Mouse (Mus musculus) neural tube, embryonic 13.5 days (tissue): ENCODE measurements at regions not wholly inside any gene's neighbourhood (a gene's known extent, or its start where the extent isn't known, plus 50 kb on each side); places are given as distances from the start of the nearest gene placed in this dataset.

ENCODE experiments used
- ATAC-seq: fragments of 200-750 bp; cut with Nextera tagmentation; 2 replicates; pipeline ENCODE4 v1.8.0; 2017; ENCODE audit warnings: low read depth, mild to moderate bottlenecking, moderate TSS enrichment, moderate library complexity
- H3K27ac ChIP-seq: fragments of 300-500 bp; sonication (generic); replicated peaks from 2 replicates; pipeline ENCODE4 v1.5.1; 2015; ENCODE audit warnings: moderate library complexity, mild to moderate bottlenecking, inconsistent platforms
- H3K27me3 ChIP-seq: fragments of 300-500 bp; sonication (generic); 2 replicates; pipeline ENCODE4 v1.6.1; 2015; ENCODE audit warnings: mild to moderate bottlenecking, inconsistent platforms
- H3K36me3 ChIP-seq: fragments of 300-500 bp; sonication (generic); 2 replicates; pipeline ENCODE4 v1.6.1; 2015; ENCODE audit warnings: mild to moderate bottlenecking, inconsistent platforms
- H3K4me1 ChIP-seq: fragments of 300-500 bp; sonication (generic); replicated peaks from 2 replicates; pipeline ENCODE4 v1.6.1; 2015; ENCODE audit warnings: inconsistent platforms
- H3K4me2 ChIP-seq: fragments of 300-500 bp; sonication (generic); 2 replicates; pipeline ENCODE4 v1.6.1; 2015; ENCODE audit warnings: inconsistent platforms, mild to moderate bottlenecking, moderate library complexity
- H3K4me3 ChIP-seq: fragments of 300-500 bp; sonication (generic); 2 replicates; pipeline ENCODE4 v1.5.1; 2015; ENCODE audit warnings: mild to moderate bottlenecking, inconsistent platforms
- H3K9ac ChIP-seq: fragments of 300-500 bp; sonication (generic); 2 replicates; pipeline ENCODE4 v1.6.1; 2015; ENCODE audit warnings: moderate library complexity, mild to moderate bottlenecking, inconsistent platforms
- H3K9me3 ChIP-seq: fragments of 300-500 bp; sonication (generic); 2 replicates; pipeline ENCODE4 v1.6.1; 2016; ENCODE audit warnings: inconsistent platforms
- WGBS: fragments of 180-500 bp; shearing (Covaris S2); methylation state at CpG from one replicate; pipeline ENCODE4 v1.1.7; 2015; 5-methylcytosine and 5-hydroxymethylcytosine counted together

DNA sequence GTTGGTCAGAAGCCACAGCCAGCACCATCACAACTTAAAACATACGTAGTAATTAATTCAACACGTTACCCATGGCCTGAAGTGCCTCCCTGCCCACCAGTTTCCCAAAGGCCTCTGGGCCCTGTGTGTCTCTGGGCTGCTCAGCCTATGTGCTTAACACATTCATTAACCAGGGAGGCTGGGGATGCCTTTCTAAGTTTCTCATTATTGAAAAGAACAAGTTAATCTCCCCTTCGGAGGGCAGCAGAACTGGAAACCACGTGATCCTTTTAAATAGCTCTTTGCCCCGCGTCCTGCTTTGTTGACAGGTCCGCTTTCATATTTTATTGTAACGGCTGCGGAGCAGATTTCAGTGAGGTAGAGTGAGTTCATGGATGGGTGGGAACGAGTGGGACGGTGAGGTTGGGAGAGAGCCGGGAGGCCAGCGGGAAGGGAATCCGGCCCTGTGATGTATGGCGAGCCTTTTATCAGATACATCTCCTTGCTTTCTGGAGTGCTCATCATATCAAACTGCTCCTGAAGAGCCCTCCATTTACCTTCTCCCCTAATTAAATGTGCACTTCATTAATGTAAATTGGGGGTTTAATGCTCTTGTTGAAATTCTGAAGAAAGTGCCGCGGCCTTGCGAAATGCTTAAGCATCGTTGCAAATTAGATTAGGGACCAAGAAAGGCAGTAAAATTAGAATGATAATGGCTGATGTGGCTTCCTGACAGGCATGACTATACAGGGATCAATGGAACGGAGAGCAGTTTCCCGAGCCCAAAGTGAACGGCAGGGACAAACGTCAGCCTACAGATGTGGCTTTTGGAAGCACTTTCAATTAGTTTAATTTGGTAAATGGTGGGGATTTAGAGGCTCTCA is 127.0 kb downstream of the Nkx6-1 start:
- Histone ChIP-seq H3K4me3 (peak overlapping the region; percentile 3; the same call in 1 of the 2 replicates), H3K36me3 (no peaks in the 10 kb centered on the region)
- WGBS = 2% methylated on average over 23 of the region's 23 CpGs

DNA sequence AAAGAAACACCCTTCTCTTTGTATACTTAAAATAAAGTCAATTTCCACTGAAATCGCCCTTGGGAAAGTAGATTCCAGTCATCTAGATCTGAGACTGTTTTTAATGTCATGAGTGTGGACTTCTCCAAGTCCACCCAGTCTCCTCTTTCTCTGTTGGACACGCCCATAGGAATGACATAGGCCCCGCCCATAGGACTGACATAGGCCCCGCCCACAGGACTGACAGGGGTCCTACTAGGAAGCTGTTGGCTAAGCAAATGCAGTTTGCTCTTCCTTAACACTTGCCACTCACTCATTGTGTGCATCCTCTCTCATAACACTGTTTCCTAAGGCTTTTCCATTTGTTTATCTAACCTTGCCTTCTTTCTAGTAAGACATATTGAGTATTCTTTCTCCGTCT is 129.3 kb downstream of the Nkx6-1 start:
- Histone ChIP-seq H3K9me3 (peaks cover 7% of the 10 kb centered on the region), H3K9ac (no peak overlapping the region), H3K36me3 (no peaks in the 10 kb centered on the region), H3K27ac (no peak overlapping the region), H3K4me2 (no peak overlapping the region), H3K27me3 (peaks cover 95% of the 10 kb centered on the region), H3K4me3 (no peak overlapping the region), H3K4me1 (peaks cover 19% of the 10 kb centered on the region)
- 56% methylated on average over 5 of the region's 5 CpGs for WGBS
- no peak for ATAC-seq

More for the DNA sequence above, 127.0 kb downstream of the Nkx6-1 start:
- H3K27ac ChIP-seq = no peak overlapping the region
- peaks cover 19% of the 10 kb centered on the region for H3K4me1 ChIP-seq
- H3K9ac ChIP-seq = no peak overlapping the region
- H3K27me3 ChIP-seq = peaks cover 95% of the 10 kb centered on the region
- ATAC-seq = peak; percentile 36; the same call in 1 of the 2 replicates
- H3K4me2 ChIP-seq = peak overlapping the region; percentile 30
- H3K9me3 ChIP-seq = no peaks in the 10 kb centered on the region

DNA sequence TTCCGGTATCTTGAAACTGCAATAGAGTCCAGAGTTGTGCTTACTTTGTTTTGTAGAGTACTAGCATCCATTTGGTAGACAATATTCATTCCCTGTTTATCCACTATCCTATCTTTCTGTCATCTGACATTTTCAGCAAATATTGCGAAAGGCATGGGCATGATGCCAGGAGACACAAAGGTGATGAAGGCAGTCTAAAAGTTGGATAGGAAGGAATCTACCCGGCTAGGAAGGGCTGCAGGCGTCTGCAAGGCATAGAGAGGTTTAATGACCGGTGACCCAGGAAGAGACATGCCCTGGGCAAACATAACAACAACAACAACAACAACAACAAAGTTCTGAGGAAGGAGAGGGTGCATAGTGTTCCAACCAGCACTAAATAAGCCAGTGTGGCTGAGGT is 139.4 kb downstream of the Nkx6-1 start:
- 65% methylated on average over 5 of the region's 5 CpGs for WGBS
- no peak overlapping the region for H3K9ac ChIP-seq
- no peak overlapping the region for H3K4me2 ChIP-seq
- H3K4me3 ChIP-seq = no peak overlapping the region
- H3K36me3 ChIP-seq = no peaks in the 10 kb centered on the region
- ATAC-seq = no peak
- H3K27ac ChIP-seq = no peak overlapping the region
- peaks cover 100% of the 10 kb centered on the region for H3K27me3 ChIP-seq
- H3K9me3 ChIP-seq = no peaks in the 10 kb centered on the region
- H3K4me1 ChIP-seq = peaks cover 34% of the 10 kb centered on the region

DNA sequence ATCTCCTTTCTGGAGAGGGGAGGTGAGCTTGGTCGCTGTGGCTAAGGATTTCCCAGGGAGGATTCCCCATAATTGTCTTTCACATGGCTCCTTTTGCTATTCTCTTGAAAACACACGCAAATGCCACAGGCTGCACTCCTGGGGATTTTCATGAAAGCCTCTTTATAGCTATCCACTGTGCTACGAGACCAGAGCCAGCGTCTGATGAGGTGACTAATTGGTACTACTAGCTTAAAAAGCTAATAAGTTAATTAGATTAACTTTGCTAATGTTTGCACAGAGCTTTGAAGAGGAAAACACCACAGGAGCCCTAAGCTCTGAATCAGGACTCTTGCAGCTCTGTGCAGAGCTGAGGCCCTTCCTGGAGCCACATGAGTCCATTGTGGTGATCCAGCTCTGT is 140.1 kb downstream of the Nkx6-1 start:
- H3K36me3 ChIP-seq = no peaks in the 10 kb centered on the region
- H3K4me3 ChIP-seq = no peak overlapping the region
- no peak overlapping the region for H3K27ac ChIP-seq
- H3K9ac ChIP-seq = no peak overlapping the region
- peaks cover 35% of the 10 kb centered on the region for H3K4me1 ChIP-seq
- H3K27me3 ChIP-seq = peaks cover 97% of the 10 kb centered on the region
- WGBS = under 1% methylated on average over 4 of the region's 4 CpGs
- ATAC-seq = no peak
- H3K4me2 ChIP-seq = no peak overlapping the region
- H3K9me3 ChIP-seq = no peaks in the 10 kb centered on the region

DNA sequence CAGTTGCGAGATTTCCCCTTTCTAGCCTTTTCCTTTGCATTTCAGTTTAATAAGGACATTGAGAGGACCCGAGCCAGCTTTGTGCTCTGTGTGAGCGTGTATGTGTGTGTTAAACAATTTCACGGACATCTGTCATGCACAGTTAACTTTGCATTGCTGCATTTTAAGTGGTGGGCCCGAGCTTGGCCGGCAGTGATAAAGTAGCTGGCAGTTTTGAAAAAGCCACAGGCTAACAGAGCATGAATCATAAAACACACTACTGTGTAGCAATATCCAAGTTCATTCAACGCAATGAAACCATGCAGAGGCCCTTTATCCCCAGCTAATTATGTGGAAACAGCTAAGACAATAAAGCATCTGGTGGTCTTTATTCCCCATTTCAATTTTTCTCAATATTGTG is 140.9 kb downstream of the Nkx6-1 start:
- under 1% methylated on average over 7 of the region's 7 CpGs for WGBS
- no peak overlapping the region for H3K4me3 ChIP-seq
- peaks cover 97% of the 10 kb centered on the region for H3K27me3 ChIP-seq

DNA sequence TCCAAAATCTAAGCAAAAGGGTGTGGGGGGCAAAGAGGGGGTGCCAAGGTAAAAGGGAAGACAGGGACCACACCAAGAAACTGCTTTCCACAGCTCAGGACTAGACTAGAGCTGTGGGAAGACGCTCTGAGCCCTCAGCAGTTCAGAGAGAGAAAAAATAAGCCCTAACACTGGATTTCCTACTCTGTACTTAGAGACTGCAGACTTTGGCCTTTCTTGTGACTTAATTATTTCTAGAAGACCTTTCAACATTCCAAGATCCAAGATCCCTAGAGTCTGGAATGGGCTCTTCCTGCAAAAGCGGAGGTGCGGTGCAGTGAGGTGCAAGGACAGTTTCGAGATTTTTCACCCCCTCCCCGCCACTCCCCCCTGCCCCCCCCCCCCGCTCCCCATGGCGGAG is 141.3 kb downstream of the Nkx6-1 start:
- ATAC-seq = no peak
- Histone ChIP-seq H3K4me2 (peak overlapping the region; percentile 15; the same call in 1 of the 2 replicates), H3K36me3 (no peaks in the 10 kb centered on the region), H3K4me3 (no peak overlapping the region), H3K9ac (no peak overlapping the region), H3K27ac (no peak overlapping the region), H3K9me3 (no peaks in the 10 kb centered on the region), H3K4me1 (peaks cover 35% of the 10 kb centered on the region), H3K27me3 (peaks cover 97% of the 10 kb centered on the region)
- WGBS = 8% methylated on average over 7 of the region's 7 CpGs

More for the DNA sequence above, 140.9 kb downstream of the Nkx6-1 start:
- no peaks in the 10 kb centered on the region for H3K9me3 ChIP-seq
- peak overlapping the region; percentile 15; the same call in 1 of the 2 replicates for H3K4me2 ChIP-seq
- no peak overlapping the region for H3K27ac ChIP-seq
- ATAC-seq = peak; percentile 60
- peaks cover 35% of the 10 kb centered on the region for H3K4me1 ChIP-seq
- no peaks in the 10 kb centered on the region for H3K36me3 ChIP-seq
- H3K9ac ChIP-seq = no peak overlapping the region

DNA sequence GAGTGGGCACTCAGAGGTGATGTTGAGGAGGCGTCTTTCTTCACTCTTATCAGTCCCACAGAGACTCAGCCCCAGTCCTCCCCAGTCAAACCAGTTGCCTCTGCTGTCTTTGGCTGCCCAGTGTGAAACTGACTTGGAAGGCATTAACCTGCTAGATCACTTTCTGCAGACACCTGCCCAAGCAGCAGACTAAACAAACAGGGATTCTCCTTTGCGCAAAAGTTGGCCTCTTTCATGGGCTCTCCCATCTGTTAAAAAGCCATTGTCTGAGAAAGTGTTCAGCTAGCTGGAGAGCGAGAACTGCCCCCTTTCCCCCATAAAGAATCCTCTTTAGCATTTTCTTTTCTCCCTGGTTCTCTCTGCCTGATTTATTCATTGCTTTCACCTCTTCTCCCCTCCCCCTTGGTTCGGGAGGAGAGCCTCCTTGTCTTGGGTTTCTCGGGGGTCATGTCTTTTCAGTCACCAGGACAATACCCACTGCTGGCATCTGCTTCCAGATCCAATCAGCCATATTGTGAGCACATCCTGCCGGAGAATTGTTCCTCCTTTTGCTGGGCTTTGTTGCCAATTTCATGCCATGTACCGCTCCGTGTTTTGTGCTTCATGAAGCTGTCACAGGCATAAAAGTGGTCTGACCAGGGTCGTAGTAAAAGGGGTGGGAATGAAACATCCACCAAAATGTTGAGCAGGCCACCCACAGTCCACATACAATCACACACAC is 143.7 kb downstream of the Nkx6-1 start:
- peaks cover 35% of the 10 kb centered on the region for H3K4me1 ChIP-seq
- no peak overlapping the region for H3K4me2 ChIP-seq
- no peak overlapping the region for H3K9ac ChIP-seq
- no peak overlapping the region for H3K4me3 ChIP-seq
- WGBS = 10% methylated on average over 9 of the region's 9 CpGs
- peak; percentile 52 for ATAC-seq
- H3K9me3 ChIP-seq = no peaks in the 10 kb centered on the region; the same call in 1 of the 2 replicates
- no peaks in the 10 kb centered on the region for H3K36me3 ChIP-seq
- H3K27me3 ChIP-seq = peaks cover 94% of the 10 kb centered on the region
- H3K27ac ChIP-seq = no peak overlapping the region

DNA sequence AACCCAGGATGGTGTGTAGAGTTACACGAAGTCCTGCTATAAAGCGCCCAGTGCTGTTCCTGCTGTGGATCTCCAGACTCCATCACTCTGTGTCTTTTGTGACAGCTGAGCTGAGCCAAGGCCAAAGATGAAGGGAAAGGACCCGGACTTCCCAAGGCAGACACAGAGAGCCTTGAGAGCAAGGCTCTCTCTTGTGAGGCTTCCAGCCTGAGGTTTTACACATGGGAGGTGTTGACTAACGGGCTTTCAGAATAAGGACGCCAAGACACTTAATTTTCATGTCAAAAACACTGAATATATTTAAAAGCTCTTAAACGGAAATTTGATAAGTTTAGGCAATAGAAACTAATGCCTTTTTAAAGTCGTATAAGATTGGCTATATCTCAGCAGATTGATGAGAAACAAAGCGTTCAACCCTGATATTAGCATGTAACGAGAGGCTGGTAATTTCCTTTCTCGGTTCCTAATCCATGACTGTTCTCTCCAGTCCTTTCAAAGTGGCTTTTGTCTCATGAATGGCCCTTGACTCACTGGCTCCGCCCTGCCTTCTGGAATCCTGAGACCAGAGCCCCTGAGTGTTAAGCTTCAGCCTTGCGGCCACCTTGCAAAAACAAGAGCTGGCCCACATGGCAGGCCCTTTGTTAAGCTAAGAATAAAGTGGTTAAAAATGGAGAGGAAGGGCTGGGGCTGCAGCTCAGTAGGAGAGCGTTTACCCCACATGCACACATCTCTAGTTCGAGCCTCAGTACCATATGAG is 145.8 kb downstream of the Nkx6-1 start:
- Histone ChIP-seq H3K27ac (no peak overlapping the region), H3K27me3 (peaks cover 93% of the 10 kb centered on the region), H3K9ac (no peak overlapping the region), H3K4me2 (no peak overlapping the region), H3K4me1 (peaks cover 25% of the 10 kb centered on the region), H3K4me3 (no peak overlapping the region), H3K36me3 (no peaks in the 10 kb centered on the region), H3K9me3 (no peaks in the 10 kb centered on the region; the same call in 1 of the 2 replicates)
- 22% methylated on average over 14 of the region's 14 CpGs for WGBS
- no peak for ATAC-seq

DNA sequence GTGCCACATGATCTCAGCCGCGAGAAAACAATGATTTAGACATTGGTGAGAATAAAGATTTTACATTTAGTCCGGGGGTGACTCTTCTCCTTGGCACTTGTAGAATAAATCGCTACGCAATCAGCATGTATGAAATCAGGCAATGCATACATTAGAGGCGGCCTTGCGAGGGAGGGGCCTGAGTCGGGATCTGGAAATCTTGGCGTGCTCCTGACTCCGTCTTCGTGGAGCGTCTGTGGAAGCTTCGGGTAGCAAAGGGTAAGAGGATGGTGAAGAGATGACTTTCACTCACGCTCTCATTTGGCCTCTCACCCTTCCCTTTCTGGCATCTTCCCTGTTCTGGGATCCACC is 167.1 kb downstream of the Nkx6-1 start:
- Histone ChIP-seq H3K27ac (no peak overlapping the region), H3K4me1 (peaks cover 13% of the 10 kb centered on the region), H3K9me3 (no peaks in the 10 kb centered on the region), H3K27me3 (peaks cover 84% of the 10 kb centered on the region), H3K4me2 (no peak overlapping the region), H3K36me3 (no peaks in the 10 kb centered on the region), H3K9ac (no peak overlapping the region), H3K4me3 (no peak overlapping the region)
- peak; percentile 56; the same call in 1 of the 2 replicates for ATAC-seq
- WGBS = 80% methylated on average over 14 of the region's 14 CpGs

DNA sequence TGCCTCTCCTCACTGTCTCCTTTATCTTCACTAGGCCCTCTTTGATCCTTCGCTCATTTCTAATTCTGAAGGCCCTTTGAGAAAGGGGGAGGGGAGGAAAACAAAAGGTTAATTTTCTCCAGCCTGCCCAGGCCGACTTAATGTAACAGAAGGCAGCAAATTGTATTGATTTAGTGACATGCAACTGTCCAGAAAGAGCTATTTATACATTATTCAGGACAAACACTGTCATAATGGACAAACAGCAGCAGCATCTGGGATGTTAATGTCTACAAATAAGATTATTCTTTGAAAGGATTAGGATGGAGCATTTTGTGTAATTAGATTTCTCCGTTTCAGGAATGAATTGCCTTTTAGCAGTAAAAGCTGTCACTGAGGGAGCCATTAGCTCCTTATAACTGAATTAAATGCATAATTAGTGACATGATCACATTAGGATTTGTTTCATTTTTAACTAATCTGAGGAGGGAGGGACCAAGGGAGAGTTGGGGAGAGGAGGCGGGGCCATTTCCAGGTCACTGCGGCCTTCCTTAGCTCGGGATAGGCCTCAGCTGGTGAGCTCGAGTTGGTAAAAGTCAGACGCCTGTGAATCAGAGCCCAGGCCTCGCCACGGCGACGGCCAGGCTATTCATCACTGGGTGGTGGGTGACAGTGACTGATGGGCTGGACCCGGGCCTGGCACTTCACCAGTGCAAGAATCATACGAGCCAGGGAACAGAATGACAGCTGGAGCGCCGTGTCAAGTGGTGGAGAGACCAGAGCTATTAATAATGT is 167.7 kb downstream of the Nkx6-1 start:
- ATAC-seq = peak; percentile 78
- 30% methylated on average over 16 of the region's 16 CpGs for WGBS

DNA sequence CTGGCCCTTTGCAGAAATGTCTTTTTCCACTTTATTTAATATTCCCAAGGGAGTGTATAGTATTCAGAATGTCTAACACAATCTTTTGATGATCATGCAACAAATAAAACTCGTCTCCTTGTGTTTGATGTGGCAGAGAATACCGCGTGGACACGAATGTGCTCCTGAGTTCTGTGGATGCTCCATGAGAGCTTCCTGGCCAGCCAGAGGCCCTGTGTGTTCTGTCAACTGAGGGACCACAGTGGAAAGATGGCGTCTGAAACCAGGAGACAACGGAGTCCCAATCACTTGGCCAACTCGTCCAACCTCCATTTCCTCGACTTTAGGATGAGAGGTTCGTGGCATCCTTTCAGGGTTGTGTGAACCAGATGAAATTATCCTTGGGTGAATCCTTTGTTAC is 168.6 kb downstream of the Nkx6-1 start:
- WGBS = 93% methylated on average over 9 of the region's 9 CpGs
- no peaks in the 10 kb centered on the region for H3K36me3 ChIP-seq

More for the DNA sequence above, 167.7 kb downstream of the Nkx6-1 start:
- Histone ChIP-seq H3K27ac (no peak overlapping the region), H3K4me1 (peaks cover 13% of the 10 kb centered on the region), H3K4me2 (no peak overlapping the region), H3K9ac (no peak overlapping the region), H3K27me3 (peaks cover 84% of the 10 kb centered on the region), H3K9me3 (no peaks in the 10 kb centered on the region), H3K4me3 (no peak overlapping the region), H3K36me3 (no peaks in the 10 kb centered on the region)

More for the DNA sequence above, 168.6 kb downstream of the Nkx6-1 start:
- Histone ChIP-seq H3K4me1 (peaks cover 13% of the 10 kb centered on the region), H3K9ac (no peak overlapping the region), H3K4me3 (no peak overlapping the region), H3K9me3 (no peaks in the 10 kb centered on the region), H3K27ac (no peak overlapping the region), H3K27me3 (peaks cover 83% of the 10 kb centered on the region), H3K4me2 (no peak overlapping the region)
- ATAC-seq = no peak
